Mouse (Mus musculus): ENCODE measurements around the gene Csta1. TPM values are rescaled to one million over a fixed set of nuclear protein-coding genes. Genes with fewer than 3 reads are reported as not detected.
A peak's percentile ranks its signal among the peaks of the same experiment; 100 is the strongest.
"Not testable (repeated sequence)": the region's sequence is repeated elsewhere in the genome, so short reads cannot be mapped to it uniquely, and the experiment has no call there.

The Csta1 gene
- polyA plus RNA-seq (2017; shearing (Covaris generic)) = under 1 TPM in 1 of 2 experiments, not detected in 1; 0.37 TPM

GRCm38 (mm10) chr16:36131141-36131540 is at the start of gene Csta1:
Gene Csta1 (minus strand): TSS chr16:36131241.
- no peak for ATAC-seq

- ATAC-seq = no peak
Observed at GRCm38 (mm10) chr16:36179910-36180309, 48.9 kb upstream of the Csta1 start.

- no peak for ATAC-seq
Observed at GRCm38 (mm10) chr16:36176108-36176507, 45.1 kb upstream of the Csta1 start.

GRCm38 (mm10) chr16:36167841-36168240 is 36.8 kb upstream of the Csta1 start:
- not testable (repeated sequence) for ATAC-seq

GRCm38 (mm10) chr16:36156402-36156975 is 25.4 kb upstream of the Csta1 start, which contains the start of gene Stfa2l1:
Gene Stfa2l1 (plus strand): TSS chr16:36156811.
- ATAC-seq = no peak

GRCm38 (mm10) chr16:36138201-36138600 is 7.2 kb upstream of the Csta1 start:
- no peak for ATAC-seq

GRCm38 (mm10) chr16:36128092-36128491 is 2.9 kb downstream of the Csta1 start:
- no peak for ATAC-seq

- not testable (repeated sequence) for ATAC-seq
Observed at GRCm38 (mm10) chr16:36115751-36116150, 15.3 kb downstream of the Csta1 start.

GRCm38 (mm10) chr16:36111486-36111885 is 19.6 kb downstream of the Csta1 start:
- not testable (repeated sequence) for ATAC-seq

- no peak for ATAC-seq
Observed at GRCm38 (mm10) chr16:36102211-36102610, 28.8 kb downstream of the Csta1 start.

GRCm38 (mm10) chr16:36101526-36101925 is 29.5 kb downstream of the Csta1 start:
- no peak for ATAC-seq

GRCm38 (mm10) chr16:36097813-36098499 is 33.1 kb downstream of the Csta1 start:
- ATAC-seq = not testable (repeated sequence)

- ATAC-seq = no peak
Observed at GRCm38 (mm10) chr16:36094079-36094478, 37.0 kb downstream of the Csta1 start.

- ATAC-seq = no peak
Observed at GRCm38 (mm10) chr16:36090785-36091509, 40.1 kb downstream of the Csta1 start.

GRCm38 (mm10) chr16:36089850-36090616 is 41.0 kb downstream of the Csta1 start:
- no peak for ATAC-seq

GRCm38 (mm10) chr16:36089065-36089464 is 42.0 kb downstream of the Csta1 start:
- ATAC-seq = no peak

GRCm38 (mm10) chr16:36087846-36088245 is 43.2 kb downstream of the Csta1 start:
- ATAC-seq = no peak

GRCm38 (mm10) chr16:36079916-36080315 is 51.1 kb downstream of the Csta1 start:
- no peak for ATAC-seq

GRCm38 (mm10) chr16:36074772-36075171 is 56.3 kb downstream of the Csta1 start:
- ATAC-seq = no peak

- ATAC-seq = no peak
Observed at GRCm38 (mm10) chr16:36072410-36073011, 58.5 kb downstream of the Csta1 start.

GRCm38 (mm10) chr16:36071450-36072379 is 59.3 kb downstream of the Csta1 start, which contains the start of the genes Fam162a and Ccdc58:
Gene Fam162a (minus strand): TSS chr16:36071594.
Gene Ccdc58 (plus strand): TSS chr16:36071685.
- peak; percentile 78 for ATAC-seq
